Mouse (Mus musculus): ENCODE data around the gene Rps6kb2. TPM values are rescaled to one million over a fixed set of nuclear protein-coding genes. Genes with fewer than 3 reads are reported as not detected.

The Rps6kb2 gene
- polyA plus RNA-seq, 1 experiment from 2014 or later, result 46.8 TPM

DNA sequence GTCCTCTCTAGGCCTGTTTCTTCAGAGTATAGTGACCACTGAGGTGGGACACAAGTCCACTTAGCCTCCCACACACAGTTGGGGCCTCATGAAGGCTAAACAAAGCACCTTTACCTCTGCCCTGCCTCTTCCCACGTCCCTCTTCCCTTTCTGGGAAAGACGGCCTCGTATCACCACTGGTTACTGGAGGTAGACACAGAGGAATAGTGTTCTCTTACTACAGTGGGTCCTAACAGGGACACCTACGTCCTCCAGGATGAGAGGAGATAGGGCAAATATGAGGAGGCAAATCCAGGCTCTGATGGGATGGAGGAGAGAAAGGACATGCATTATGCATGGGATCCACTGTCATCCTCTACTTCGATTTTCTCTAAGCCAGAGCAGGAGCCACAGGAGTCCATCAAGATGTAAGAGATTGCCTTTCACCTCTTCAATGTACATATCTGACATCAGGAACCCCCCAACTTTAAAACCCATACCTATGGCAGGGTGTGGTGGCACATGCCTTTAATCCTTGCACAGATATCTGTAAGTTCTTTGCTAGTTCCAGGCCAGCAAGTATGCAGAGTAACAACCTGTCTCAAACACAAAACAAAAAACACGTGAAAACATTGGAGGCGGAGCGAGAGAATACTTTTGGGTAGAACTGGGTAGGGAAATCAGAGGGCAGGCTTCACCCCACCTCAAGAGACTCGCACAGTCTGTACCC lies 15.2 kb downstream of the Rps6kb2 start:
- peak; percentile 61 for ATAC-seq (ENCODE audit: low FRiP score)
- no peak overlapping the region for H3K27ac ChIP-seq (ENCODE audit: low read depth, low read length)

DNA sequence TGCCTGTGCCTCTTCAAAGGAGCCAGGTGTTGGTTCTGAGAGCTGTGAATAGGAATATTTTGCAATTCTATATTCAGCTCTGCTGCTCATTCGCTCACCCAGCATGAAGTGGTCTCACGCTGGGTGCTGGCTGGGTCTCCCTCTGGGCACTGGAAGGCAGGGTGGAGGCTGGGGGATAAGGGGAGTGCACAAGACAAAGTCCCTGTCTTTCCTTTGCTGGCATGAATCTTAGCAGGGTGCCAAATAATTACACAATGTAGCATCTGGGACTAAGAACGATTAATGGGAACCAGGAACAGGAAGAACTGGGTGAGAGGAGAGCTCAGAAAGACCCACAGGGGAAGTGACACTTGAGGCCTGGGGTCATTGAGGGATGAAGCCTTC lies 16.1 kb downstream of the Rps6kb2 start:
- Histone ChIP-seq H3K4me1 (ENCODE audit: control insufficient read depth, insufficient read depth, low read length) (peaks cover 14% of the 10 kb centered on the region), H3K9me3 (ENCODE audit: control insufficient read depth, low read length) (no peaks in the 10 kb centered on the region), H3K4me2 (no peak overlapping the region), H3K27me3 (ENCODE audit: control insufficient read depth, insufficient read depth, low read length) (no peaks in the 10 kb centered on the region), H3K27ac (ENCODE audit: low read depth, low read length) (no peak overlapping the region), H3K36me3 (ENCODE audit: control insufficient read depth, insufficient read depth, low read length) (peaks cover 10% of the 10 kb centered on the region), H3K9ac (ENCODE audit: low read length) (no peak overlapping the region), H3K4me3 (ENCODE audit: low read depth, low read length) (no peak overlapping the region)
- 44% methylated on average over 3 of the region's 3 CpGs for WGBS
- ATAC-seq (ENCODE audit: low FRiP score) (no peak), DNase-seq (ENCODE audit: low spot score, missing footprints) (no peak)

More for the DNA sequence above, 15.2 kb downstream of the Rps6kb2 start:
- Histone ChIP-seq H3K4me1 (ENCODE audit: control insufficient read depth, insufficient read depth, low read length) (peaks cover 14% of the 10 kb centered on the region), H3K4me2 (peak overlapping the region; percentile 31), H3K4me3 (ENCODE audit: low read depth, low read length) (peak overlapping the region; percentile 84), H3K27me3 (ENCODE audit: control insufficient read depth, insufficient read depth, low read length) (no peaks in the 10 kb centered on the region), H3K9me3 (ENCODE audit: control insufficient read depth, low read length) (no peaks in the 10 kb centered on the region), H3K9ac (ENCODE audit: low read length) (peak overlapping the region; percentile 26; the same call in 1 of the 2 replicates), H3K36me3 (ENCODE audit: control insufficient read depth, insufficient read depth, low read length) (peaks cover 10% of the 10 kb centered on the region)
- 32% methylated on average over 9 of the region's 9 CpGs for WGBS
- no peak for DNase-seq (ENCODE audit: low spot score, missing footprints)

DNA sequence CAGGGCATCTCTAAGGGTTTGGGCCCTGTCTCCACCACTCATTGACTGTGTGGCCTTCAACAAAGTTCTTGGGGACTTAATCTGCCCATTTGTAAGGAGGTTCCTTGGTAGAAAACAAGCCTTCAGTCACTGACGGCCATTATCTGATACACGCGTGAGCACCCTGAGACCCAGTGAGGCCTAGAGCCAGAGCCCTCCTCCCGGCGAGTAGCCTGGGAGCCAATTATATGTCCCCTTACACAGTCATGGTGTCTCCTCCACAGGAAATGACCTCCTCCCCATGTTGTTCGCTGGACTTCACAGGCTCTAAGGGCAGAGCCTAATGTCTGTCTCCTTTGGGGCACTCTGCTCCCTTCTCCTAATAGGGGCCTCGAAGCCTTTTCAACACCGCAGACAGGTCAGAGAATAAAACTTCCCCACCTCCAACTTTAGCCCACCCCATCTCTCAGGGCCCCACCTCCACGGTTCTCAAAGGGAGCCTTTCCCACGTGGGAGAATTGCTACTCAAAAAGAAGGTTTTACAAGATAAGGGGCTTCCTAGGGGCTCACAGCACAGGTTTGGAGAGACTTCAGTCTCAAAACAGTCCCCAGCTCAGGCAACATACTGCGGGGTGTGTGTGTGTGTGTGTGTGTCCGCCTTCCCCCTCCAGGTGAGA lies 16.7 kb downstream of the Rps6kb2 start:
- no peak overlapping the region for H3K4me3 ChIP-seq (ENCODE audit: low read depth, low read length)
- peaks cover 14% of the 10 kb centered on the region for H3K4me1 ChIP-seq (ENCODE audit: control insufficient read depth, insufficient read depth, low read length)
- ATAC-seq (ENCODE audit: low FRiP score), result no peak
- H3K4me2 ChIP-seq, result no peak overlapping the region
- H3K9ac ChIP-seq (ENCODE audit: low read length), result no peak overlapping the region
- no peaks in the 10 kb centered on the region for H3K27me3 ChIP-seq (ENCODE audit: control insufficient read depth, insufficient read depth, low read length)
- 66% methylated on average over 12 of the region's 12 CpGs for WGBS
- H3K9me3 ChIP-seq (ENCODE audit: control insufficient read depth, low read length), result no peaks in the 10 kb centered on the region
- peaks cover 10% of the 10 kb centered on the region for H3K36me3 ChIP-seq (ENCODE audit: control insufficient read depth, insufficient read depth, low read length)
- no peak for DNase-seq (ENCODE audit: low spot score, missing footprints)
- no peak overlapping the region for H3K27ac ChIP-seq (ENCODE audit: low read depth, low read length)

DNA sequence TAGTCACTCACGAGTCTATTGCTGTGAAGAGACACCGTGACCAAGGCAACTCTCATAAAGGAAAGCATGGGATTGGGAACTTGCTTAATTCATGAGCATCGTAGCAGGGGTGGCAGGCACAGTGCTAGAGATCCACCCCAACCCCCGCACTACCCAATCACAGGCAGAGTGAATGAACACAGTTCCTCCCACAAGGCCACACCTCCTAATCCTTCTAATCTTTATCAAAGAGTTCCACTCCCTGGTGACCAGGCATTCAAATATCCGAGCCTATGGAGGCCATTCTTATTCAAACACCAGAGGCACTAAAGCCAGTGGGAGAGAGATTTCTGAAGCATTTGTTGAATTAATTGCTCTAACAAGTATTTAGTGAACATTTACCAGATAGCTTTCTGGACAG lies 17.2 kb downstream of the Rps6kb2 start:
- H3K9ac ChIP-seq (ENCODE audit: low read length), result no peak overlapping the region
- H3K4me1 ChIP-seq (ENCODE audit: control insufficient read depth, insufficient read depth, low read length), result peaks cover 14% of the 10 kb centered on the region
- H3K4me3 ChIP-seq (ENCODE audit: low read depth, low read length), result no peak overlapping the region
- no peaks in the 10 kb centered on the region for H3K27me3 ChIP-seq (ENCODE audit: control insufficient read depth, insufficient read depth, low read length)
- 77% methylated on average over 5 of the region's 5 CpGs for WGBS
- peaks cover 8% of the 10 kb centered on the region for H3K36me3 ChIP-seq (ENCODE audit: control insufficient read depth, insufficient read depth, low read length)
- no peak overlapping the region for H3K4me2 ChIP-seq
- DNase-seq (ENCODE audit: low spot score, missing footprints), result no peak
- ATAC-seq (ENCODE audit: low FRiP score), result no peak
- H3K27ac ChIP-seq (ENCODE audit: low read depth, low read length), result no peak overlapping the region
- H3K9me3 ChIP-seq (ENCODE audit: control insufficient read depth, low read length), result no peaks in the 10 kb centered on the region

DNA sequence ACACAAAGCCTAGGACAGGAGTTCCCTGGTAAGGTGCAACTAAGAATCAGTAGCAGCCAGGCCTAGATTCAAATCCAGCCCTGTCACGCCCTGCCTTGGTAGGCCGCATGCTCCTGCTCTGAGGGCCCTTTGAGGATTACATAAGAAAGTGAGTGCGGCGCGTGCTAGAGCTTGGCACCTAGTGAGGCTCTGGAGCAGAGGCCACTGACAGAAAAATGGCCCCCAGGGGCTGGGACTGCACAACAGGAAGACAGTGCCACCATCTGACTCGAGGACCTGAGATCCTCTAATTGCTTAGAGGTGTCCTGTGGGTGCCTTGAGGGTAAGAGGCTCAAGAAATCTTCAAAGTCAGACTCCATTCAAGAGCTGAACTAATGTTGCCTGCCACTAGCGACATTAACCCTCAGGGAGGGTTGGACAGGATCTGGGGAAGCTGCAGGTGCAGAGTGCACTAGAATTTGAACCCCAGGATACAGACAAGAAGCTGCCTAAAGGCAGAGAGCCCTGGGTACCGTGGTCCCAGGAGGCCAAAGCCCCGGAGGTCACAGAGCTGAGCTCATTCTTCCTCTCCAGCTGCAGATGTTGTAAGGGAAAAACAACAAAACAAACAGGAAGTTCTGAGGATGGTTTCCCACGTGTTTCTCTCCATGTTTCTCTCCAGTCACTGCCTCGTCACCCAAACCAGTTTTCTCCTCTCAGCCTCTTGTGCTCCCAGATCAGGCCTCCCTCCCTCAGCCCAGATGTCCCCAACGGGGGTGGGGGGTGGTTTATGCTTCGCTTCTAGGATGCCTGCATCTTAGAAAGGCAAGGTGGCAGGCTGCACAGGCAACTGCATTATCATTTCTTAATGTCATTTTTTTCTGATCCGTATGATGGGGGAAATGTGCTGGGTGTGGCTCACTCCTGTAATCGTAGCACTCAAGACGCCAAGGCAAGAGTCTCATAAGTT lies 18.3 kb downstream of the Rps6kb2 start:
- no peaks in the 10 kb centered on the region for H3K27me3 ChIP-seq (ENCODE audit: control insufficient read depth, insufficient read depth, low read length)
- DNase-seq (ENCODE audit: low spot score, missing footprints) (no peak), ATAC-seq (ENCODE audit: low FRiP score) (no peak)
- no peak overlapping the region for H3K4me2 ChIP-seq
- no peak overlapping the region for H3K4me3 ChIP-seq (ENCODE audit: low read depth, low read length)
- WGBS, result 87% methylated on average over 16 of the region's 16 CpGs
- H3K9ac ChIP-seq (ENCODE audit: low read length), result no peak overlapping the region
- no peaks in the 10 kb centered on the region for H3K9me3 ChIP-seq (ENCODE audit: control insufficient read depth, low read length)
- H3K27ac ChIP-seq (ENCODE audit: low read depth, low read length), result no peak overlapping the region
- no peaks in the 10 kb centered on the region for H3K36me3 ChIP-seq (ENCODE audit: control insufficient read depth, insufficient read depth, low read length)
- peaks cover 14% of the 10 kb centered on the region for H3K4me1 ChIP-seq (ENCODE audit: control insufficient read depth, insufficient read depth, low read length)

DNA sequence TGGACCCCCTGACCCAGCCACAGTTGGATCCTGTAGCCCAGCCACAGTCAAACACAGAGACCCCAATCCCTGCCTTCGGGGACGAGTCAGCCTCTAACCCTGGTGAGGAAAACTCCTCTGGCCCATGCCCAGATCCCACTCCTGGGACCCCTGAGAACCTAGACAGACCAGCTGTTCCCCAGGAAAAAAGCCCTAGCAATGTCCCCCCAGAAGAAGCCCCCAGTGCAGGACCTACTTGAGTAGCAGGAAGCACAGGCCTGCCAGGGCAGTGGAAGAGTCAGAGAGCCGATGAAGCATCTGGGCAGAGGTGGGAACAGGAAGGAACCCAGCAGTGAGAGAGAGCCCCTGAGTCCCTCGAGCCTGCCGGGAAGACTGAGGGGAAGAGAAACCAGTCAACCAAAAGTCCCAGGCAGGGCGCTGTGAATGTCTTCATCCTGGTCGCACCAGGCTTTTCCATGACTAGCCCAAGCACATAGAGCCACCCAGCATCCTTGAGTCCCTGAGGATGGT lies 19.3 kb downstream of the Rps6kb2 start, which contains the start of gene Cabp4:
Gene Cabp4, minus strand, starts transcription at position 275 of the 510 bp plus-strand sequence.
- ATAC-seq (ENCODE audit: low FRiP score), result no peak
- H3K27me3 ChIP-seq (ENCODE audit: control insufficient read depth, insufficient read depth, low read length), result no peaks in the 10 kb centered on the region
- DNase-seq (ENCODE audit: low spot score, missing footprints), result no peak
- H3K4me3 ChIP-seq (ENCODE audit: low read depth, low read length), result no peak within 1 kb of the TSS
- H3K27ac ChIP-seq (ENCODE audit: low read depth, low read length), result no peak within 1 kb of the TSS
- H3K9ac ChIP-seq (ENCODE audit: low read length), result no peak within 1 kb of the TSS
- H3K4me1 ChIP-seq (ENCODE audit: control insufficient read depth, insufficient read depth, low read length), result peaks cover 8% of the 10 kb centered on the region
- WGBS, result 84% methylated on average over 7 of the region's 7 CpGs
- no peaks in the 10 kb centered on the region for H3K9me3 ChIP-seq (ENCODE audit: control insufficient read depth, low read length)
- no peaks in the 10 kb centered on the region for H3K36me3 ChIP-seq (ENCODE audit: control insufficient read depth, insufficient read depth, low read length)
- H3K4me2 ChIP-seq, result no peak within 1 kb of the TSS

DNA sequence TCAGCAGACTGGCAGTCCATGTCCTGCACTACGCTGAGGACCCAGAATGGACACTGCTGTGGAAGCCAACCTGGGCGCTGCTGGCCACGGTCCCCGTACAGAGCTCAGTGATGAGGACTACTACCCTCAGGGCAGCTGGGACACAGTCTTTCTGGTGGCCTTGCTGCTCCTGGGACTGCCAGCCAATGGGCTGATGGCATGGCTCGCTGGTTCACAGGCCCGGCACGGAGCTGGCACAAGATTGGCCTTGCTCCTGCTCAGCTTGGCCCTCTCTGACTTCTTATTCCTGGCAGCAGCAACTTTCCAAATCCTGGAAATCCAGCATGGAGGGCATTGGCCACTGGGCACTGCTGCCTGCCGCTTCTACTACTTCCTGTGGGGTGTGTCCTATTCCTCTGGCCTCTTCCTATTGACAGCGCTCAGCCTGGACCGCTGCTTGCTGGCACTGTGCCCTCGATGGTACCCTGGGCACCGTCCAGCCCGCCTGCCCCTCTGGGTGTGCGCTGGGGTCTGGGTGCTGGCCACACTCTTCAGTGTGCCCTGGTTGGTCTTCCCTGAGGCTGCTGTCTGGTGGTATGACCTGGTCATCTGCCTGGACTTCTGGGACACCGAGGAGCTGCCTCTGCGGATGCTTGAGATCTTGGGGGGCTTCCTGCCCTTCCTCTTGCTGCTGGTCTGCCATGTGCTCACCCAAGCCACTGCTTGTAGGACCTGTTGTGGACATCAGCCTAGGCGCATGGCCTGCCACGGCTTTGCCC lies 20.6 kb downstream of the Rps6kb2 start:
- no peaks in the 10 kb centered on the region for H3K36me3 ChIP-seq (ENCODE audit: control insufficient read depth, insufficient read depth, low read length)
- no peak overlapping the region for H3K4me2 ChIP-seq
- H3K9ac ChIP-seq (ENCODE audit: low read length), result no peak overlapping the region
- no peak overlapping the region for H3K27ac ChIP-seq (ENCODE audit: low read depth, low read length)
- H3K9me3 ChIP-seq (ENCODE audit: control insufficient read depth, low read length), result no peaks in the 10 kb centered on the region
- 92% methylated on average over 18 of the region's 18 CpGs for WGBS
- ATAC-seq (ENCODE audit: low FRiP score) (no peak), DNase-seq (ENCODE audit: low spot score, missing footprints) (no peak)
- no peak overlapping the region for H3K4me3 ChIP-seq (ENCODE audit: low read depth, low read length)
- peaks cover under 1% of the 10 kb centered on the region; the same call in 1 of the 2 replicates for H3K4me1 ChIP-seq (ENCODE audit: control insufficient read depth, insufficient read depth, low read length)
- no peaks in the 10 kb centered on the region for H3K27me3 ChIP-seq (ENCODE audit: control insufficient read depth, insufficient read depth, low read length)

DNA sequence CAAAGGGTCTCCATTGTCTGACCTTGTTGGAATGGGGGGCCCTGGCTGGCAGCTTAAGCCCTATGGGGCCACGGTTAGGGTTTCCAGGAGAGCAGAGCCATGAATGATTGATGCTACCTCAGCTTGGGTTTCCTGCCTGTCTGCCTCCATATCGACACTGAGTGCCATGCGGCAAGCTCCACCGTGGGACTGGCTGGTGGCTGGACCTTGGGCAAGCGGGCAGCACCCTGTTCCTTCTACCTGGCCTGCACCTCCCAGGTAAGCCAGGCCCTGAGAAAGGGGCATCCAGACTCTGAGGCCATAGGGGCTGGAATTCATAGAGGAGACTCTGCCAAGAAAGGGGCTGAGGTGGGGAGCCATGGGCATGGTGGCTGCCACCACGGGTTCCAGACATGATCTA lies 23.0 kb downstream of the Rps6kb2 start:
- Histone ChIP-seq H3K4me2 (no peak overlapping the region), H3K27me3 (ENCODE audit: control insufficient read depth, insufficient read depth, low read length) (no peaks in the 10 kb centered on the region), H3K4me1 (ENCODE audit: control insufficient read depth, insufficient read depth, low read length) (no peaks in the 10 kb centered on the region), H3K27ac (ENCODE audit: low read depth, low read length) (no peak overlapping the region), H3K9ac (ENCODE audit: low read length) (no peak overlapping the region), H3K4me3 (ENCODE audit: low read depth, low read length) (no peak overlapping the region), H3K36me3 (ENCODE audit: control insufficient read depth, insufficient read depth, low read length) (no peaks in the 10 kb centered on the region), H3K9me3 (ENCODE audit: control insufficient read depth, low read length) (no peaks in the 10 kb centered on the region)
- ATAC-seq (ENCODE audit: low FRiP score) (no peak), DNase-seq (ENCODE audit: low spot score, missing footprints) (no peak)
- WGBS, result 81% methylated on average over 6 of the region's 6 CpGs

Measured in midbrain, embryonic 11.5 days (tissue).